Mouse (Mus musculus): ENCODE results near the gene Tmem9b. TPM values are rescaled to one million over a fixed set of nuclear protein-coding genes. Genes with fewer than 3 reads are reported as not detected.
A peak's percentile ranks its signal among the peaks of the same experiment; 100 is the strongest.

The Tmem9b gene
- total and polyA plus RNA-seq, 3 experiments, result 7.7 to 88.6 (median 70.7) TPM

- DNase-seq (ENCODE audit: low spot score), result no peak
- Histone ChIP-seq H3K36me3 (replicated peaks) (peaks cover 73% of the 10 kb centered on the region), H3K27me3 (ENCODE audit: insufficient read depth, low read length) (no peaks in the 10 kb centered on the region; the same call in 1 of the 2 replicates), H3K9me3 (replicated peaks) (no peaks in the 10 kb centered on the region), H3K4me3 (ENCODE audit: low read depth, low read length) (no peak overlapping the region), H3K4me1 (ENCODE audit: insufficient read depth, low read depth, low read length) (peaks cover 12% of the 10 kb centered on the region)
- ATAC-seq (ENCODE audit: extremely low read depth, insufficient number of reproducible peaks, low FRiP score, poor library complexity, severe bottlenecking), result no peak
- TF ChIP-seq TAL1 (conservative IDR thresholded peaks at IDR 0.05; ENCODE audit: low read depth, low read length) (no peak), GATA1 (IDR thresholded peaks at IDR 0.05; ENCODE audit: borderline replicate concordance, low read length) (no peak), GATA2 (IDR thresholded peaks at IDR 0.05; ENCODE audit: borderline replicate concordance, low read depth, low read length) (no peak), CTCF (IDR thresholded peaks at IDR 0.05; ENCODE audit: low read depth, low read length) (no peak), POLR2AphosphoS5 (IDR thresholded peaks at IDR 0.05; ENCODE audit: insufficient replicate concordance, low read depth, low read length) (no peak)
These were observed 42.6 kb downstream of the Tmem9b start for GRCm38 (mm10) chr7:109710069-109710468.

GRCm38 (mm10) chr7:109708961-109709382 is 43.7 kb downstream of the Tmem9b start:
- Histone ChIP-seq H3K36me3 (replicated peaks) (peaks cover 73% of the 10 kb centered on the region), H3K9me3 (replicated peaks) (no peaks in the 10 kb centered on the region), H3K27me3 (ENCODE audit: insufficient read depth, low read length) (peaks cover under 1% of the 10 kb centered on the region; the same call in 1 of the 2 replicates), H3K4me1 (ENCODE audit: insufficient read depth, low read depth, low read length) (peaks cover 18% of the 10 kb centered on the region), H3K4me3 (ENCODE audit: low read depth, low read length) (no peak overlapping the region)
- no peak for DNase-seq (ENCODE audit: low spot score)
- no peak for ATAC-seq (ENCODE audit: extremely low read depth, insufficient number of reproducible peaks, low FRiP score, poor library complexity, severe bottlenecking)
- TF ChIP-seq CTCF (IDR thresholded peaks at IDR 0.05; ENCODE audit: low read depth, low read length) (no peak), GATA2 (IDR thresholded peaks at IDR 0.05; ENCODE audit: borderline replicate concordance, low read depth, low read length) (no peak), POLR2AphosphoS5 (IDR thresholded peaks at IDR 0.05; ENCODE audit: insufficient replicate concordance, low read depth, low read length) (no peak), TAL1 (conservative IDR thresholded peaks at IDR 0.05; ENCODE audit: low read depth, low read length) (no peak), GATA1 (IDR thresholded peaks at IDR 0.05; ENCODE audit: borderline replicate concordance, low read length) (no peak)

GRCm38 (mm10) chr7:109707023-109707785 is 45.5 kb downstream of the Tmem9b start:
- H3K27me3 ChIP-seq (ENCODE audit: insufficient read depth, low read length), result peaks cover 13% of the 10 kb centered on the region; the same call in 1 of the 2 replicates
- peaks cover 59% of the 10 kb centered on the region for H3K36me3 ChIP-seq (replicated peaks)
- TF ChIP-seq GATA2 (IDR thresholded peaks at IDR 0.05; ENCODE audit: borderline replicate concordance, low read depth, low read length) (no peak), CTCF (IDR thresholded peaks at IDR 0.05; ENCODE audit: low read depth, low read length) (0 out of 2 replicates have a peak, but pooled peaks have one; percentile 5), GATA1 (IDR thresholded peaks at IDR 0.05; ENCODE audit: borderline replicate concordance, low read length) (no peak)
- no peak overlapping the region for H3K4me3 ChIP-seq (ENCODE audit: low read depth, low read length)
- H3K4me1 ChIP-seq (ENCODE audit: insufficient read depth, low read depth, low read length), result peaks cover 28% of the 10 kb centered on the region
- peak; percentile 32; the same call in 1 of the 2 replicates for ATAC-seq (ENCODE audit: extremely low read depth, insufficient number of reproducible peaks, low FRiP score, poor library complexity, severe bottlenecking)
- peak; percentile 24 for DNase-seq (ENCODE audit: low spot score)
- peaks cover 7% of the 10 kb centered on the region for H3K9me3 ChIP-seq (replicated peaks)

- TF ChIP-seq GATA1 (IDR thresholded peaks at IDR 0.05; ENCODE audit: borderline replicate concordance, low read length), result no peak
- no peak for TF ChIP-seq GATA2 (IDR thresholded peaks at IDR 0.05; ENCODE audit: borderline replicate concordance, low read depth, low read length)
- TF ChIP-seq TAL1 (conservative IDR thresholded peaks at IDR 0.05; ENCODE audit: low read depth, low read length), result no peak
- TF ChIP-seq CTCF (IDR thresholded peaks at IDR 0.05; ENCODE audit: low read depth, low read length), result no peak
- TF ChIP-seq POLR2AphosphoS5 (IDR thresholded peaks at IDR 0.05; ENCODE audit: insufficient replicate concordance, low read depth, low read length), result no peak
- DNase-seq (ENCODE audit: low spot score) (no peak), ATAC-seq (ENCODE audit: extremely low read depth, insufficient number of reproducible peaks, low FRiP score, poor library complexity, severe bottlenecking) (no peak)
- H3K4me3 ChIP-seq (ENCODE audit: low read depth, low read length), result peak overlapping the region; percentile 77
- peaks cover 7% of the 10 kb centered on the region for H3K9me3 ChIP-seq (replicated peaks)
- H3K36me3 ChIP-seq (replicated peaks), result peaks cover 32% of the 10 kb centered on the region
- peaks cover 13% of the 10 kb centered on the region; the same call in 1 of the 2 replicates for H3K27me3 ChIP-seq (ENCODE audit: insufficient read depth, low read length)
- H3K4me1 ChIP-seq (ENCODE audit: insufficient read depth, low read depth, low read length), result peaks cover 28% of the 10 kb centered on the region
These were observed 48.2 kb downstream of the Tmem9b start for GRCm38 (mm10) chr7:109704461-109704860.

- DNase-seq (ENCODE audit: low spot score), result peak; percentile 11
- peak; percentile 11; the same call in 1 of the 2 replicates for ATAC-seq (ENCODE audit: extremely low read depth, insufficient number of reproducible peaks, low FRiP score, poor library complexity, severe bottlenecking)
- H3K4me3 ChIP-seq (ENCODE audit: low read depth, low read length), result peak overlapping the region; percentile 77
- TF ChIP-seq POLR2AphosphoS5 (IDR thresholded peaks at IDR 0.05; ENCODE audit: insufficient replicate concordance, low read depth, low read length) (no peak), TAL1 (conservative IDR thresholded peaks at IDR 0.05; ENCODE audit: low read depth, low read length) (no peak), GATA2 (IDR thresholded peaks at IDR 0.05; ENCODE audit: borderline replicate concordance, low read depth, low read length) (no peak), GATA1 (IDR thresholded peaks at IDR 0.05; ENCODE audit: borderline replicate concordance, low read length) (no peak)
- peaks cover 13% of the 10 kb centered on the region; the same call in 1 of the 2 replicates for H3K27me3 ChIP-seq (ENCODE audit: insufficient read depth, low read length)
- H3K36me3 ChIP-seq (replicated peaks), result peaks cover 28% of the 10 kb centered on the region
- peaks cover 28% of the 10 kb centered on the region for H3K4me1 ChIP-seq (ENCODE audit: insufficient read depth, low read depth, low read length)
- H3K9me3 ChIP-seq (replicated peaks), result peaks cover 7% of the 10 kb centered on the region
These were observed 48.7 kb downstream of the Tmem9b start for GRCm38 (mm10) chr7:109704016-109704377.

GRCm38 (mm10) chr7:109703190-109704015 is 49.3 kb downstream of the Tmem9b start, which contains the start of the genes St5 and Akip1:
Gene St5, minus strand, starts transcription at chr7:109703605.
Gene Akip1, plus strand, starts transcription at chr7:109703690.
- Histone ChIP-seq H3K27me3 (ENCODE audit: insufficient read depth, low read length) (peaks cover 13% of the 10 kb centered on the region; the same call in 1 of the 2 replicates), H3K36me3 (replicated peaks) (peaks cover 22% of the 10 kb centered on the region), H3K4me3 (ENCODE audit: low read depth, low read length) (peak within 1 kb of the TSS; percentile 77), H3K9me3 (replicated peaks) (peaks cover 7% of the 10 kb centered on the region), H3K4me1 (ENCODE audit: insufficient read depth, low read depth, low read length) (peaks cover 28% of the 10 kb centered on the region)
- ATAC-seq (ENCODE audit: extremely low read depth, insufficient number of reproducible peaks, low FRiP score, poor library complexity, severe bottlenecking) (peak; percentile 60; the same call in 1 of the 2 replicates), DNase-seq (ENCODE audit: low spot score) (peak; percentile 84)
- TF ChIP-seq GATA2 (IDR thresholded peaks at IDR 0.05; ENCODE audit: borderline replicate concordance, low read depth, low read length) (no peak), TAL1 (conservative IDR thresholded peaks at IDR 0.05; ENCODE audit: low read depth, low read length) (no peak), CTCF (IDR thresholded peaks at IDR 0.05; ENCODE audit: low read depth, low read length) (no peak), GATA1 (IDR thresholded peaks at IDR 0.05; ENCODE audit: borderline replicate concordance, low read length) (no peak), POLR2AphosphoS5 (IDR thresholded peaks at IDR 0.05; ENCODE audit: insufficient replicate concordance, low read depth, low read length) (no peak)

Measured in G1E (cell line).